Mouse (Mus musculus): ENCODE results near the gene Abi1. TPM values are rescaled to one million over a fixed set of nuclear protein-coding genes. Genes with fewer than 3 reads are reported as not detected.

Gene Abi1
- 33.9 and 37.0 TPM in 2 replicates for polyA plus RNA-seq (2016; fragmentation: Nextera tagmentation; extraction: Ambion mirVana)

- H3K27ac ChIP-seq (ENCODE audit: poor library complexity, severe bottlenecking): peak within 1 kb of the TSS; percentile 98
- H3K4me2 ChIP-seq: peak within 1 kb of the TSS; percentile 82
- peak within 1 kb of the TSS; percentile 97 for H3K4me3 ChIP-seq
- peak; percentile 97 for ATAC-seq (ENCODE audit: insufficient number of reproducible peaks, low FRiP score)
- H3K27me3 ChIP-seq (replicated peaks): no peaks in the 10 kb centered on the region
- 3% methylated on average over 23 of the region's 24 CpGs for WGBS
- H3K4me1 ChIP-seq (replicated peaks): peaks cover 19% of the 10 kb centered on the region; the same call in 1 of the 2 replicates
- peak within 1 kb of the TSS; percentile 97 for H3K9ac ChIP-seq
- H3K36me3 ChIP-seq: no peaks in the 10 kb centered on the region
- no peaks in the 10 kb centered on the region for H3K9me3 ChIP-seq (replicated peaks)
These were observed at the start of gene Abi1 for GRCm38 (mm10) chr2:23040001-23040646. Gene Abi1, minus strand, starts transcription at chr2:23040241.

GRCm38 (mm10) chr2:23084540-23084939 is 44.5 kb upstream of the Abi1 start:
- whole genome bisulfite sequencing: 92% methylated on average over 8 of the region's 8 CpGs
- H3K36me3 ChIP-seq: peaks cover 66% of the 10 kb centered on the region
- no peak for ATAC-seq (ENCODE audit: insufficient number of reproducible peaks, low FRiP score)

DNA sequence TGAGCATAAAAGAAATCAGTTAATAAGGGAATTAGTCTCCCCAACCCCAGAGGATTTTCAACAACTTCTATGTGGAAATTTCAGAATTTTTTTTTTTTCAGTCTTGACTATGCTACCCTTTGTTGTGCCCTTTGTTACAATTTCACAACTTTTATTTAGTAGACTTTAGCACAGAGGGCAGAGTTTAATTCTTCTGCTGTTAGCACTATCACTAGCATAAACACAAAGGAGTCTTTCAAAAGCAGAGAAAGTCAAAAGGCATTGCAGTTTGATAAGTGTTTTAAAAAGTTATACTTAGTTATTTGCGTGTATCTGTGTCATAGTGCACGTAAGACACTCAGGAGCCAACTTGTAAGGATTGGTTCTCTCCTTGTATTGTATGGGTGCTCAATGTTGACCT is 38.5 kb upstream of the Abi1 start:
- H3K9me3 ChIP-seq (replicated peaks): peaks cover 3% of the 10 kb centered on the region; the same call in 1 of the 2 replicates
- H3K27me3 ChIP-seq (replicated peaks): no peaks in the 10 kb centered on the region
- H3K27ac ChIP-seq (ENCODE audit: poor library complexity, severe bottlenecking): no peak overlapping the region
- H3K4me3 ChIP-seq: no peak overlapping the region
- peaks cover 52% of the 10 kb centered on the region for H3K36me3 ChIP-seq
- 92% methylated on average over 2 of the region's 2 CpGs for WGBS
- no peaks in the 10 kb centered on the region for H3K4me1 ChIP-seq (replicated peaks)
- H3K4me2 ChIP-seq: no peak overlapping the region
- ATAC-seq (ENCODE audit: insufficient number of reproducible peaks, low FRiP score): no peak
- H3K9ac ChIP-seq: no peak overlapping the region

More at GRCm38 (mm10) chr2:23084540-23084939, 44.5 kb upstream of the Abi1 start:
- no peak overlapping the region for H3K4me2 ChIP-seq
- no peak overlapping the region for H3K9ac ChIP-seq
- no peaks in the 10 kb centered on the region for H3K27me3 ChIP-seq (replicated peaks)
- no peak overlapping the region for H3K27ac ChIP-seq (ENCODE audit: poor library complexity, severe bottlenecking)
- no peaks in the 10 kb centered on the region for H3K9me3 ChIP-seq (replicated peaks)
- no peaks in the 10 kb centered on the region for H3K4me1 ChIP-seq (replicated peaks)
- H3K4me3 ChIP-seq: no peak overlapping the region

- WGBS: 86% methylated on average over 5 of the region's 5 CpGs
- H3K4me3 ChIP-seq: no peak overlapping the region
These were observed 37.7 kb upstream of the Abi1 start for GRCm38 (mm10) chr2:23077693-23078092.

GRCm38 (mm10) chr2:23076783-23077182 is 36.7 kb upstream of the Abi1 start:
- H3K27me3 ChIP-seq (replicated peaks): no peaks in the 10 kb centered on the region
- no peak overlapping the region for H3K27ac ChIP-seq (ENCODE audit: poor library complexity, severe bottlenecking)
- ATAC-seq (ENCODE audit: insufficient number of reproducible peaks, low FRiP score): no peak
- no peak overlapping the region for H3K9ac ChIP-seq
- no peak overlapping the region for H3K4me3 ChIP-seq
- peaks cover 44% of the 10 kb centered on the region for H3K36me3 ChIP-seq
- peaks cover 3% of the 10 kb centered on the region; the same call in 1 of the 2 replicates for H3K9me3 ChIP-seq (replicated peaks)
- H3K4me2 ChIP-seq: no peak overlapping the region
- H3K4me1 ChIP-seq (replicated peaks): no peaks in the 10 kb centered on the region

More at GRCm38 (mm10) chr2:23077693-23078092, 37.7 kb upstream of the Abi1 start:
- no peak overlapping the region for H3K9ac ChIP-seq
- no peaks in the 10 kb centered on the region for H3K27me3 ChIP-seq (replicated peaks)
- no peak overlapping the region for H3K4me2 ChIP-seq
- no peak for ATAC-seq (ENCODE audit: insufficient number of reproducible peaks, low FRiP score)
- no peak overlapping the region for H3K27ac ChIP-seq (ENCODE audit: poor library complexity, severe bottlenecking)
- peaks cover 46% of the 10 kb centered on the region for H3K36me3 ChIP-seq
- H3K4me1 ChIP-seq (replicated peaks): no peaks in the 10 kb centered on the region
- peaks cover 3% of the 10 kb centered on the region; the same call in 1 of the 2 replicates for H3K9me3 ChIP-seq (replicated peaks)

DNA sequence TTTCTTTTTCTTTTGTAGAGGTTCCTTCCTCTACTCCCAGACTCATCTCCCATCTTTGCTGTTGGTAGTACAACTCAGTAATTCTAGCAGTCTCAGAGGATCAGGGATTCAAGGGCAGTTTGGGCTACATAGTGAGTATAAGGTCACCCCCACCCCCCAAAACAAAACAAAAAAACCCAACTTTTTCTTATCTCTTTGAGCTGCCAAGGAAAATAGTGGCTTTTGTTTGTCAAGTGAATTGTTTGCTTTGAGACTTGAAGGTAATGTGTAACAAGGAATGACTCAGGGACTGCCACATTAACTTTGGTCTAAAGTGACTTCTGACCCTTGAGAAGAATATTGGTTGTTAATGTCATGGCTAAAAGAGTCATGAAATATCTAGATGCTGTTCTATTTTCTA is 35.8 kb upstream of the Abi1 start:
- Histone ChIP-seq H3K4me1 (replicated peaks) (no peaks in the 10 kb centered on the region), H3K27ac (ENCODE audit: poor library complexity, severe bottlenecking) (no peak overlapping the region), H3K27me3 (replicated peaks) (no peaks in the 10 kb centered on the region), H3K9me3 (replicated peaks) (peaks cover 3% of the 10 kb centered on the region; the same call in 1 of the 2 replicates), H3K4me3 (no peak overlapping the region), H3K4me2 (no peak overlapping the region), H3K36me3 (peaks cover 36% of the 10 kb centered on the region), H3K9ac (no peak overlapping the region)
- ATAC-seq (ENCODE audit: insufficient number of reproducible peaks, low FRiP score): no peak

DNA sequence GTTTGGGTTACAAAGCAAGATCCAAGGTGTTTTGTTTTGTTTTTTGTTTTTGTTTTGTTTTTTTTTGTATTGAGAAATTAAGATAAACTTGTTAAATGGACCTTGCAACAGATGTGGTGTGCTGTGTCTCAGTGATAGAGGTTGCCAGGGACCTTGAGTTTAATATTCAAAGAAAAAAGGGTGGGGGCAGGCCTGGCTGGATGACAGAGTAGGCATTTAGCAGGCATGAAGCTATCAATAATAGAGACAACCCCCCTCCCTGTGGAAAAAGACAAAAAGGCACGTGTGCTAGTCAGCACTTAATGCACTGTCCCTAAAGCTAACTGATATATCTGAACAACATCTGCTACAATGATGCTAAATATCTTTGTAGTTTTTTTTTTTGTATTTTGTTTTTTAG is 31.4 kb upstream of the Abi1 start:
- peaks cover 14% of the 10 kb centered on the region for H3K36me3 ChIP-seq
- H3K27me3 ChIP-seq (replicated peaks): no peaks in the 10 kb centered on the region
- no peaks in the 10 kb centered on the region for H3K9me3 ChIP-seq (replicated peaks)
- WGBS: 74% methylated on average over 1 of the region's 1 CpGs
- H3K4me2 ChIP-seq: no peak overlapping the region
- no peaks in the 10 kb centered on the region for H3K4me1 ChIP-seq (replicated peaks)
- no peak overlapping the region for H3K4me3 ChIP-seq
- H3K9ac ChIP-seq: no peak overlapping the region
- H3K27ac ChIP-seq (ENCODE audit: poor library complexity, severe bottlenecking): no peak overlapping the region
- no peak for ATAC-seq (ENCODE audit: insufficient number of reproducible peaks, low FRiP score)

DNA sequence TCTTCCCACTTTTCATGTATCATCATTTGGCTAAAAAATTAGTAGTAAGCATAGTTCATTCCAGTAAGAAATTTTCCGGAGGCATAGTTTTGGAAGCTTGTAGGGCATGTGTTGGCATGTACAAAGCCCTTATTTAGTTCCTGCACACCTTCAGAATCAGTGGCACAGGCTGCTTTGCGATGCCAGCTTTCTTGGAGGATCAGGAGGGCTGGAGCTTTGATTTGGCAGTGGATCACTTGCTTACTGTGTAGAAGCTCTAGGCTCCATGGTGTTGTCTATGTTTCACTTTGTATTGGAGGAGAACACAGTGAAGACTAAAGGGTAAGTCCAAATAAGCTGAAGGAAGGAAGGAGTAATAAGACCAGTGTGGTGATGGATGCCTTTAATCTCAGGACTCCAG is 30.4 kb upstream of the Abi1 start:
- Histone ChIP-seq H3K4me3 (no peak overlapping the region), H3K27ac (ENCODE audit: poor library complexity, severe bottlenecking) (no peak overlapping the region), H3K27me3 (replicated peaks) (no peaks in the 10 kb centered on the region), H3K4me2 (no peak overlapping the region), H3K9ac (no peak overlapping the region), H3K36me3 (peaks cover 9% of the 10 kb centered on the region), H3K4me1 (replicated peaks) (no peaks in the 10 kb centered on the region), H3K9me3 (replicated peaks) (no peaks in the 10 kb centered on the region)
- no peak for ATAC-seq (ENCODE audit: insufficient number of reproducible peaks, low FRiP score)
- WGBS: 93% methylated on average over 2 of the region's 2 CpGs

- under 1% methylated on average over 50 of the region's 50 CpGs for WGBS
- Histone ChIP-seq H3K27ac (ENCODE audit: poor library complexity, severe bottlenecking) (peak overlapping the region; percentile 94), H3K4me2 (peak overlapping the region; percentile 77), H3K36me3 (peaks cover 9% of the 10 kb centered on the region), H3K9ac (peak overlapping the region; percentile 84), H3K27me3 (replicated peaks) (no peaks in the 10 kb centered on the region), H3K4me1 (replicated peaks) (no peaks in the 10 kb centered on the region), H3K9me3 (replicated peaks) (no peaks in the 10 kb centered on the region), H3K4me3 (peak overlapping the region; percentile 64)
- peak; percentile 93 for ATAC-seq (ENCODE audit: insufficient number of reproducible peaks, low FRiP score)
These were observed 29.1 kb upstream of the Abi1 start for GRCm38 (mm10) chr2:23068894-23069744.

- H3K9ac ChIP-seq: peak overlapping the region; percentile 84
- H3K36me3 ChIP-seq: peaks cover 7% of the 10 kb centered on the region
- H3K4me3 ChIP-seq: peak overlapping the region; percentile 64
- ATAC-seq (ENCODE audit: insufficient number of reproducible peaks, low FRiP score): peak; percentile 79
- H3K27ac ChIP-seq (ENCODE audit: poor library complexity, severe bottlenecking): peak overlapping the region; percentile 94
- H3K4me1 ChIP-seq (replicated peaks): no peaks in the 10 kb centered on the region
- no peaks in the 10 kb centered on the region for H3K9me3 ChIP-seq (replicated peaks)
- peak overlapping the region; percentile 77 for H3K4me2 ChIP-seq
- 0% methylated on average over 21 of the region's 21 CpGs for WGBS
- H3K27me3 ChIP-seq (replicated peaks): no peaks in the 10 kb centered on the region
These were observed 28.3 kb upstream of the Abi1 start for GRCm38 (mm10) chr2:23068370-23068737.

DNA sequence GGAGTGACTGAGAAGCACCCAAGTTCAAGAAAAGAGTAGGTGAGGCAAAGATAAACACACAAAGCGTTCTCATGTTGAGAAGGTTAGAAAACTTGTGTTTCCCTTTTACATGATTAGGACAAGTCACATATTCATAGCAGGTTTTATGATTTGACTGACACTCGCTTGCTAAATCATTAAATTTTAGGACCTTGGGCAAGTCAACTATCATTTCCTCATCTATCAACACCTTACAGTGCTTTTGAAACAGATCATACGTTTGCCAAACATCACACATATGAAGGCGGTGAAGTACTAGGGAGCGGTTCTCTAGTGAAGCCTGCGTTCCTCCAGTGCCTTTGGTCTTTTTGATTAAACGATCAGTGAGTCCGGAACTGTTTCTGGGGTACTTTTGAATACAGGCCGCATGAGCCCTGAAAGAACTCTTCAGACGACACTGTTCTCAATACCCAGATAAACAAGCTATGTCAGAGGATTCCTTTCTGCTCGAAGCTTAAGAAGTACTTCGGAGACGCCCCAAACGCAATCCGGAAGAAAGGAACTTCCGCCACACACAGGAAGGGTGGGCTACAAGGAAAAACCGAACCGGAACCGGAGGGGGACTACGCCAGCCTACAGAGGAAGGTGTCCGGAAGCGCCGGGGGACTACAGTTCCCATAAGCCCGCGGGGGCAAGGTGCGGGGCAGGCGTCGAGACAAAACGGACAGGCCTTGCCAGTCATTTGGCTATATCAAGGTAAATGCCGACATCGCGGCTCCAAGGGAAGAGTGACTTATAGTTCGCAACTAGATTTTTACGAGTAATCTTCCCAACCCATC is 27.7 kb upstream of the Abi1 start, which contains the start of gene Acbd5:
TSS of gene Acbd5 (plus strand) at position 616 of the 818 bp plus-strand sequence.
- peak within 1 kb of the TSS; percentile 94 for H3K27ac ChIP-seq (ENCODE audit: poor library complexity, severe bottlenecking)
- peak within 1 kb of the TSS; percentile 84 for H3K9ac ChIP-seq
- peak within 1 kb of the TSS; percentile 64 for H3K4me3 ChIP-seq
- H3K4me1 ChIP-seq (replicated peaks): no peaks in the 10 kb centered on the region
- WGBS: 3% methylated on average over 34 of the region's 34 CpGs
- H3K36me3 ChIP-seq: peaks cover 7% of the 10 kb centered on the region; the same call in 1 of the 2 replicates
- ATAC-seq (ENCODE audit: insufficient number of reproducible peaks, low FRiP score): peak; percentile 94
- H3K4me2 ChIP-seq: peak within 1 kb of the TSS; percentile 77
- H3K9me3 ChIP-seq (replicated peaks): no peaks in the 10 kb centered on the region
- no peaks in the 10 kb centered on the region for H3K27me3 ChIP-seq (replicated peaks)
